Mouse (Mus musculus): ENCODE results near the gene Tjp1. TPM values are rescaled to one million over a fixed set of nuclear protein-coding genes. Genes with fewer than 3 reads are reported as not detected.

Tjp1 gene
- polyA plus RNA-seq, 1 experiment from 2014 or later = 19.1 TPM

DNA sequence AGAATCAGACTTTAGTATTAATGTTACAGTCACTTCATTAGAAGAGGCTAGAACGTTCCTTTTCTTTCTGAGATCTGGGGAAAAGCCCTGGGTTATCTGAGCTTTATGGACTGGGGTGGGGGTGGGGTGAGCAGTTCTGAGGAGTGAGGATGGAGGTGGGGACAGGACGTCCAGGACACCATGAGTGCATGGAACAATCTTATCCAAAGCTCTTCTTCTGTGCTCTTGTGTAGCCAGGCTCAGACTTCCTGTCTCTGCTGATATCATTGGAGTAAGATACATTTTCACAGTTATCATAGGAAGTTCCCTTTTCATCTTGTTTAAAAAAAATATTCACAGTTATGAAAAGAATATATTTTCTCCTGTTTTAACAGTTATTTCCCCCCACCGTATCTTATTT, 55.5 kb downstream of the Tjp1 start:
- ATAC-seq (ENCODE audit: insufficient number of reproducible peaks, low FRiP score, low TSS enrichment, low read depth) (no peak), DNase-seq (ENCODE audit: low spot score) (no peak)
- WGBS = 63% methylated on average over 3 of the region's 3 CpGs
- no peaks in the 10 kb centered on the region for H3K27me3 ChIP-seq (ENCODE audit: control insufficient read depth, insufficient read depth, low read length)
- no peak overlapping the region for H3K27ac ChIP-seq (replicated peaks; ENCODE audit: low read depth, low read length)
- no peaks in the 10 kb centered on the region for H3K9me3 ChIP-seq (ENCODE audit: control insufficient read depth, low read length)
- peaks cover 9% of the 10 kb centered on the region; the same call in 1 of the 2 replicates for H3K4me1 ChIP-seq (ENCODE audit: control insufficient read depth, insufficient read depth, low read length)
- no peak overlapping the region for H3K4me3 ChIP-seq (ENCODE audit: low read depth, low read length)
- no peaks in the 10 kb centered on the region for H3K36me3 ChIP-seq (ENCODE audit: control insufficient read depth, insufficient read depth, low read length)
- no peak overlapping the region for H3K4me2 ChIP-seq (ENCODE audit: low read depth, severe bottlenecking)
- H3K9ac ChIP-seq (ENCODE audit: low read length) = no peak overlapping the region

DNA sequence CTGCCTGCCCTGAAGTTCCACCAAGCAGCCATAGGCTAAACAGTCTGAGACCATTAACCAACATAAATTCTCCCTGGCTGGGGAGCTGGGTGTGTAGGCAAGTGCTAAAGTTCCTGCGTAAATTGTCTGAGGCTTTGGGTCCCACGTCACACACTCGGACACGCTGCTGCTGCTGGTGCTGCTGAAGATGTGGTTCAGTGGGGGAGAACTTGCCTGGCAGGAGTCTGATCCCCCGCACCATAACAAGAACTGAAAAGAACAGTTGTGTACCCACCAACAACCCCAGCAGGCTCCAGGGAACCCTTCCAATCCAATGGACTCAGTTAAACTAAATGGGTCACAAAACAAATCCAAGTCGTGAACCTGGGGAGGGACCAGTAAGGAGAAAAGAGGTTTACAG, 56.2 kb downstream of the Tjp1 start:
- Histone ChIP-seq H3K9ac (ENCODE audit: low read length) (no peak overlapping the region), H3K36me3 (ENCODE audit: control insufficient read depth, insufficient read depth, low read length) (no peaks in the 10 kb centered on the region), H3K4me1 (ENCODE audit: control insufficient read depth, insufficient read depth, low read length) (peaks cover 9% of the 10 kb centered on the region; the same call in 1 of the 2 replicates), H3K27me3 (ENCODE audit: control insufficient read depth, insufficient read depth, low read length) (no peaks in the 10 kb centered on the region), H3K27ac (replicated peaks; ENCODE audit: low read depth, low read length) (no peak overlapping the region), H3K9me3 (ENCODE audit: control insufficient read depth, low read length) (no peaks in the 10 kb centered on the region), H3K4me3 (ENCODE audit: low read depth, low read length) (no peak overlapping the region), H3K4me2 (ENCODE audit: low read depth, severe bottlenecking) (no peak overlapping the region)
- DNase-seq (ENCODE audit: low spot score) = no peak
- no peak for ATAC-seq (ENCODE audit: insufficient number of reproducible peaks, low FRiP score, low TSS enrichment, low read depth)
- 67% methylated on average over 6 of the region's 6 CpGs for WGBS

DNA sequence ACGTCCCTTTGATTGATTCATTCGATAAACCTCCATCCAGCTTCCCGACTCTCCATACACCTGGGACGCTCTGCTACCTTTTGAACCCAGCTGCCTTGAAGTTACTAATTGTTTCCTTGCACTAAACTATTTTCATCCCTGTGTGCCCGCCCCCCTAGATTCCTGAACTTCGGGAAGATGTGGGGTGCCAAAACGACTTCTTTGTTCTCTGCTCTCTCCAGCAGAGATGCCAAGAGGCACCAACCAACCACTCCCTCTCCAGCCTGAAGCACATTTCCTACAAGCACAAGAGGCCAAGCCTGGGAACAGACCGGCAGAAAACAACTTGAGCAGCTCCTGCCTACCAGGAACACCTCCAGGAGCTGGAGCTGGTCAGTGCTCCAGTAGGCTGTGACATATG, 57.4 kb downstream of the Tjp1 start:
- H3K9me3 ChIP-seq (ENCODE audit: control insufficient read depth, low read length) = no peaks in the 10 kb centered on the region
- 24% methylated on average over 8 of the region's 8 CpGs for WGBS
- peak; percentile 24 for DNase-seq (ENCODE audit: low spot score)
- H3K9ac ChIP-seq (ENCODE audit: low read length) = no peak overlapping the region
- H3K4me3 ChIP-seq (ENCODE audit: low read depth, low read length) = no peak overlapping the region
- H3K27me3 ChIP-seq (ENCODE audit: control insufficient read depth, insufficient read depth, low read length) = no peaks in the 10 kb centered on the region
- no peak overlapping the region for H3K4me2 ChIP-seq (ENCODE audit: low read depth, severe bottlenecking)
- ATAC-seq (ENCODE audit: insufficient number of reproducible peaks, low FRiP score, low TSS enrichment, low read depth) = no peak
- H3K36me3 ChIP-seq (ENCODE audit: control insufficient read depth, insufficient read depth, low read length) = no peaks in the 10 kb centered on the region
- H3K27ac ChIP-seq (replicated peaks; ENCODE audit: low read depth, low read length) = no peak overlapping the region
- H3K4me1 ChIP-seq (ENCODE audit: control insufficient read depth, insufficient read depth, low read length) = peaks cover 9% of the 10 kb centered on the region; the same call in 1 of the 2 replicates

GRCm38 (mm10) chr7:65469666-65470065, 57.9 kb downstream of the Tjp1 start:
- Histone ChIP-seq H3K4me1 (ENCODE audit: control insufficient read depth, insufficient read depth, low read length) (peaks cover 9% of the 10 kb centered on the region; the same call in 1 of the 2 replicates), H3K4me3 (ENCODE audit: low read depth, low read length) (no peak overlapping the region), H3K27ac (replicated peaks; ENCODE audit: low read depth, low read length) (no peak overlapping the region), H3K36me3 (ENCODE audit: control insufficient read depth, insufficient read depth, low read length) (no peaks in the 10 kb centered on the region), H3K27me3 (ENCODE audit: control insufficient read depth, insufficient read depth, low read length) (no peaks in the 10 kb centered on the region), H3K9ac (ENCODE audit: low read length) (no peak overlapping the region), H3K9me3 (ENCODE audit: control insufficient read depth, low read length) (no peaks in the 10 kb centered on the region), H3K4me2 (ENCODE audit: low read depth, severe bottlenecking) (no peak overlapping the region)
- no peak for ATAC-seq (ENCODE audit: insufficient number of reproducible peaks, low FRiP score, low TSS enrichment, low read depth)
- 10% methylated on average over 6 of the region's 6 CpGs for WGBS
- DNase-seq (ENCODE audit: low spot score) = peak; percentile 32

GRCm38 (mm10) chr7:65468191-65468590, 59.4 kb downstream of the Tjp1 start:
- DNase-seq (ENCODE audit: low spot score) = no peak
- WGBS = 88% methylated on average over 8 of the region's 8 CpGs

GRCm38 (mm10) chr7:65467306-65468021, 60.1 kb downstream of the Tjp1 start:
- Histone ChIP-seq H3K4me1 (ENCODE audit: control insufficient read depth, insufficient read depth, low read length) (peaks cover 9% of the 10 kb centered on the region; the same call in 1 of the 2 replicates), H3K27me3 (ENCODE audit: control insufficient read depth, insufficient read depth, low read length) (no peaks in the 10 kb centered on the region), H3K4me3 (ENCODE audit: low read depth, low read length) (no peak overlapping the region), H3K9me3 (ENCODE audit: control insufficient read depth, low read length) (no peaks in the 10 kb centered on the region), H3K36me3 (ENCODE audit: control insufficient read depth, insufficient read depth, low read length) (no peaks in the 10 kb centered on the region), H3K27ac (replicated peaks; ENCODE audit: low read depth, low read length) (no peak overlapping the region), H3K9ac (ENCODE audit: low read length) (no peak overlapping the region), H3K4me2 (ENCODE audit: low read depth, severe bottlenecking) (no peak overlapping the region)
- ATAC-seq (ENCODE audit: insufficient number of reproducible peaks, low FRiP score, low TSS enrichment, low read depth) = no peak
- WGBS = 82% methylated on average over 4 of the region's 4 CpGs
- no peak for DNase-seq (ENCODE audit: low spot score)

More at GRCm38 (mm10) chr7:65468191-65468590, 59.4 kb downstream of the Tjp1 start:
- ATAC-seq (ENCODE audit: insufficient number of reproducible peaks, low FRiP score, low TSS enrichment, low read depth) = no peak
- Histone ChIP-seq H3K9me3 (ENCODE audit: control insufficient read depth, low read length) (no peaks in the 10 kb centered on the region), H3K4me1 (ENCODE audit: control insufficient read depth, insufficient read depth, low read length) (peaks cover 9% of the 10 kb centered on the region; the same call in 1 of the 2 replicates), H3K27me3 (ENCODE audit: control insufficient read depth, insufficient read depth, low read length) (no peaks in the 10 kb centered on the region), H3K36me3 (ENCODE audit: control insufficient read depth, insufficient read depth, low read length) (no peaks in the 10 kb centered on the region), H3K27ac (replicated peaks; ENCODE audit: low read depth, low read length) (no peak overlapping the region), H3K4me3 (ENCODE audit: low read depth, low read length) (no peak overlapping the region), H3K4me2 (ENCODE audit: low read depth, severe bottlenecking) (no peak overlapping the region), H3K9ac (ENCODE audit: low read length) (no peak overlapping the region)

GRCm38 (mm10) chr7:65466137-65466536, 61.4 kb downstream of the Tjp1 start:
- Histone ChIP-seq H3K27me3 (ENCODE audit: control insufficient read depth, insufficient read depth, low read length) (no peaks in the 10 kb centered on the region), H3K9me3 (ENCODE audit: control insufficient read depth, low read length) (no peaks in the 10 kb centered on the region), H3K4me1 (ENCODE audit: control insufficient read depth, insufficient read depth, low read length) (peaks cover 9% of the 10 kb centered on the region; the same call in 1 of the 2 replicates), H3K9ac (ENCODE audit: low read length) (no peak overlapping the region), H3K4me2 (ENCODE audit: low read depth, severe bottlenecking) (no peak overlapping the region), H3K36me3 (ENCODE audit: control insufficient read depth, insufficient read depth, low read length) (no peaks in the 10 kb centered on the region), H3K4me3 (ENCODE audit: low read depth, low read length) (no peak overlapping the region), H3K27ac (replicated peaks; ENCODE audit: low read depth, low read length) (no peak overlapping the region)
- 35% methylated on average over 11 of the region's 11 CpGs for WGBS
- DNase-seq (ENCODE audit: low spot score) (no peak), ATAC-seq (ENCODE audit: insufficient number of reproducible peaks, low FRiP score, low TSS enrichment, low read depth) (no peak)

GRCm38 (mm10) chr7:65464518-65465037, 63.0 kb downstream of the Tjp1 start:
- H3K36me3 ChIP-seq (ENCODE audit: control insufficient read depth, insufficient read depth, low read length) = no peaks in the 10 kb centered on the region
- H3K9ac ChIP-seq (ENCODE audit: low read length) = no peak overlapping the region
- H3K27ac ChIP-seq (replicated peaks; ENCODE audit: low read depth, low read length) = no peak overlapping the region
- H3K4me3 ChIP-seq (ENCODE audit: low read depth, low read length) = no peak overlapping the region
- no peak for ATAC-seq (ENCODE audit: insufficient number of reproducible peaks, low FRiP score, low TSS enrichment, low read depth)
- no peaks in the 10 kb centered on the region for H3K27me3 ChIP-seq (ENCODE audit: control insufficient read depth, insufficient read depth, low read length)
- H3K4me1 ChIP-seq (ENCODE audit: control insufficient read depth, insufficient read depth, low read length) = peaks cover 3% of the 10 kb centered on the region; the same call in 1 of the 2 replicates
- H3K4me2 ChIP-seq (ENCODE audit: low read depth, severe bottlenecking) = no peak overlapping the region
- 92% methylated on average over 3 of the region's 3 CpGs for WGBS
- no peak for DNase-seq (ENCODE audit: low spot score)
- no peaks in the 10 kb centered on the region for H3K9me3 ChIP-seq (ENCODE audit: control insufficient read depth, low read length)
